Mouse (Mus musculus) thymus, postnatal 25 days (tissue): ENCODE results near the gene Ankrd7.
"Not testable (repeated sequence)": the region's sequence is repeated elsewhere in the genome, so short reads cannot be mapped to it uniquely, and the experiment has no call there.

ENCODE experiments used
- DNase-seq: peaks from one replicate; pipeline ENCODE4 v3.0.0; 2022

The Ankrd7 gene

GRCm38 (mm10) chr6:18866018-18866417 lies at the start of gene Ankrd7:
Ankrd7 (plus strand) TSS chr6:18866318.
- no peak for DNase-seq

GRCm38 (mm10) chr6:18819343-18819742 lies 46.8 kb upstream of the Ankrd7 start:
- peak; percentile 10 for DNase-seq

GRCm38 (mm10) chr6:18820246-18820645 lies 45.9 kb upstream of the Ankrd7 start:
- DNase-seq, result no peak

- DNase-seq, result no peak
Measured at GRCm38 (mm10) chr6:18822812-18823211, 43.3 kb upstream of the Ankrd7 start.

GRCm38 (mm10) chr6:18832958-18833357 lies 33.2 kb upstream of the Ankrd7 start:
- DNase-seq, result no peak

GRCm38 (mm10) chr6:18844529-18844928 lies 21.6 kb upstream of the Ankrd7 start:
- DNase-seq, result not testable (repeated sequence)

GRCm38 (mm10) chr6:18845571-18845970 lies 20.5 kb upstream of the Ankrd7 start:
- peak; percentile 2 for DNase-seq

GRCm38 (mm10) chr6:18848051-18848701 lies 17.9 kb upstream of the Ankrd7 start, which contains the start of gene Lsm8:
Lsm8 (plus strand) TSS chr6:18848579.
- peak; percentile 96 for DNase-seq

- DNase-seq, result no peak
Measured at GRCm38 (mm10) chr6:18848702-18849061, 17.4 kb upstream of the Ankrd7 start.

GRCm38 (mm10) chr6:18855323-18855722 lies 10.8 kb upstream of the Ankrd7 start:
- DNase-seq, result no peak

- no peak for DNase-seq
Measured at GRCm38 (mm10) chr6:18856487-18857078, 9.5 kb upstream of the Ankrd7 start.

GRCm38 (mm10) chr6:18889030-18889429 lies 22.9 kb downstream of the Ankrd7 start:
- no peak for DNase-seq

- DNase-seq, result no peak
Measured at GRCm38 (mm10) chr6:18894142-18894541, 28.0 kb downstream of the Ankrd7 start.

- DNase-seq, result no peak
Measured at GRCm38 (mm10) chr6:18907173-18907572, 41.1 kb downstream of the Ankrd7 start.

- no peak for DNase-seq
Measured at GRCm38 (mm10) chr6:18913179-18913578, 47.1 kb downstream of the Ankrd7 start.

- DNase-seq, result no peak
Measured at GRCm38 (mm10) chr6:18916021-18916420, 49.9 kb downstream of the Ankrd7 start.

GRCm38 (mm10) chr6:18916471-18916870 lies 50.4 kb downstream of the Ankrd7 start:
- no peak for DNase-seq
